Mouse (Mus musculus): ENCODE data around the gene Gm15217. TPM values are rescaled to one million over a fixed set of nuclear protein-coding genes. Genes with fewer than 3 reads are reported as not detected.

Gm15217 gene
- polyA plus RNA-seq, 1 experiment: 0.71 TPM

DNA sequence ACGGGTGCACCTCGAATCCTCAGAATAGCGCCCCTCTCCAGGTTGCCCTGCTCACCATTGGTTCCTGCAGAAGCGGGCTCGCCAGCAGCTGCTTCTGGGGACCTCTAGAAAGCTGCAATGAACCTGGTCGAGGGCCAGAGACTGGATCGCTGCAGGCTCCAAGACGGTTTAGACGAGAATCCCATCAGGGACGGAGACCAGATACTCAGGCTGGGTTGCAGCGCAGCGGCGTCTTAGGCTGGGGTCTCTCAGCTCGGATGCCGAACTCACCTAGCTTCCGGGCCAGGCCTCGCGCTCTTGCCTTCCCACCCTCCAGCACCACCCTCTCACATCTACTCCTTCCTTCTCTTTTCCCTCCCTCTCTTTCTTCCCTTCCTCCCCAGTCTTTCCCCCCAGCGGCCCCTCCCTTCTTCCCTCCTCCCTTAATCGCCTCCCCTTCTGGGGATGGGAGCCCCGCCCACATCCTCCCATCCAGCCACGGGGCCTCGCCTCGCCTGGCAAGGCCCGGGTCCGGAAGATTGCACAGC lies 11.1 kb downstream of the Gm15217 start, which contains the start of gene Bmp4:
TSS of gene Bmp4 (minus strand) at position 421 of the 527 bp plus-strand sequence.
- DNase-seq: peak; percentile 76
- WGBS: 3% methylated on average over 24 of the region's 26 CpGs
- Histone ChIP-seq H3K4me3 (replicated peaks; ENCODE audit: extremely low read depth, low read depth, low read length) (peak within 1 kb of the TSS; percentile 84), H3K4me1 (ENCODE audit: control insufficient read depth, insufficient read depth, low read length) (no peaks in the 10 kb centered on the region)
- TF ChIP-seq POLR2A (IDR thresholded peaks at IDR 0.05; ENCODE audit: borderline replicate concordance, extremely low read depth, low read depth, low read length) (peak; percentile 81; the same call in 1 of the 2 replicates), CTCF (IDR thresholded peaks at IDR 0.05; ENCODE audit: insufficient read depth, low read length) (no peak)

DNA sequence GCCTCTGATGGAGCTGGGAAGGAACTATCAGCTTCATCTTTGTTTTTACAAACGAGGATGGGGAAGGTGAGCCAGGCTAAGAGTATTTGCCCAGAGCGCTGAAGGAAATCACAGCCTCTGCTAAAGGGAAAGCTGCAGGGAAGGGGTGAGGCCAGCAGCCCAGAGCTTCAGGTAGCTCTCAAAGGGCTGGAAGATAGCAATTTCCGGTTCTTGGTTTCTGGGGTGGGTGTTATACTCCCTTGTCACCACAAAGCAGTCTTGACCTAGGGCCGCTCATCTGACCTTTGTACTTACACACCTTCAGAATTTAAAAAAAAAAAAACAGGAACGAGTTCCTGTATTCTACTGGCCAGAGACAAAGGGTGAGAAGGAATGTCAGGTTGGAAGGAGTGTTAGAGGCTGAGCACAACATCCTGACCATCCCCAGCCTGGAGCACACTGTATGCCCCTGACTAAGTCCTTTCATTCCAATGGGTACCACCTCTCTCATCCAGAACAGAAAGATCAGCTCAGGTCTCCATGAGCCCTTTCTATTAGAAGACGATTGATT lies 12.5 kb downstream of the Gm15217 start:
- no peak for DNase-seq
- Histone ChIP-seq H3K4me1 (ENCODE audit: control insufficient read depth, insufficient read depth, low read length) (no peaks in the 10 kb centered on the region), H3K4me3 (replicated peaks; ENCODE audit: extremely low read depth, low read depth, low read length) (no peak overlapping the region)
- 67% methylated on average over 6 of the region's 6 CpGs for WGBS
- no peak for TF ChIP-seq POLR2A (IDR thresholded peaks at IDR 0.05; ENCODE audit: borderline replicate concordance, extremely low read depth, low read depth, low read length)
- TF ChIP-seq CTCF (IDR thresholded peaks at IDR 0.05; ENCODE audit: insufficient read depth, low read length): no peak

DNA sequence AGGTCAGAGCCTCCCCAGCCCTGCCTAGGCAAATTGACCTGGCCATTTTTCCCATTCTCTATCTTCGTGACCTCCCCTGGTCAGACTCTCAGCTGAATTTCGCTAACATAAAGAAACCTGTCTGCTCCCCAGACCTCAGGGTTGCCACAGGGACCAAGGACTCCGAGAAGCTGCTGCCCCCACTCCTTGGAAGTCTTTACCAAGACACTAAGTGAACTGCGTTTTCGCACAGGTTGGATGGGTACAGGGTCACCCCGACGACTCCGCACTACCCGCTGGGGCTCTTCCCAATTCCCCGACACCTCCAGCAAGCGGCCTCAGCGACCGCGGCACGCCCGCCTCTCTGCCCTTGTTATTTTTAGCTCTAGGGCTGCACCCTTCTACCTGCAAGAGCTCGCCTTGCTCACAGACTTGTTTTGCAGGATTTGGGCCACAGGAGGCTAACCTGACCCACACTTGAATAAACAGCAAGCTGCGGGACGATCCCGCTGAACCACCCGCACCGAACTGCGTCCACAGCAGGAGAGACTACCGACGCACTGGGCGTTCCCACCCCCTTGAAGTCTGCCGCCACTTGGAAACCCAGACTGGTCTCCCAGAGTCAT lies 19.0 kb downstream of the Gm15217 start:
- WGBS: 13% methylated on average over 27 of the region's 27 CpGs
- TF ChIP-seq POLR2A (IDR thresholded peaks at IDR 0.05; ENCODE audit: borderline replicate concordance, extremely low read depth, low read depth, low read length): no peak
- TF ChIP-seq CTCF (IDR thresholded peaks at IDR 0.05; ENCODE audit: insufficient read depth, low read length): no peak
- Histone ChIP-seq H3K4me1 (ENCODE audit: control insufficient read depth, insufficient read depth, low read length) (no peaks in the 10 kb centered on the region), H3K4me3 (replicated peaks; ENCODE audit: extremely low read depth, low read depth, low read length) (peak overlapping the region; percentile 35)
- DNase-seq: peak; percentile 54

DNA sequence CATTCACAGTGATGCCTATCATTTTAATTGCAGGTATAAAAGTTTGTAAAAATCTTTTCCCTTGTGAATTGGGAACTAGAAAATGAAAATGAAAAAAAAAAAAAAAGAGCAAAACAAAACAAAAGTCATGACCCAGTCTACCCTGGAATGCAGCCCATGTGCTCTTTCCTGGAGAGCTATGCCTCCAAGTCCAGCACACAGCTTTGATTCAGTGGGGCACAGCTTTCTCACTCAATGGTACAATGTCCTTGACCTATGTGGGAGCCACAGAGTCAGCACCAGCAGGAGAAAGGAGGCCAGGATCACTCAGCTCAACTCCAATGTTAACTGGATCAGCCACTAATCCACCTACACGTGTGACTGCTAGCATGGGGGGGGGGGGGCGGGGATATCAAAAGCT lies 20.7 kb downstream of the Gm15217 start:
- Histone ChIP-seq H3K4me1 (ENCODE audit: control insufficient read depth, insufficient read depth, low read length) (no peaks in the 10 kb centered on the region), H3K4me3 (replicated peaks; ENCODE audit: extremely low read depth, low read depth, low read length) (no peak overlapping the region)
- no peak for DNase-seq
- 68% methylated on average over 2 of the region's 2 CpGs for WGBS
- TF ChIP-seq POLR2A (IDR thresholded peaks at IDR 0.05; ENCODE audit: borderline replicate concordance, extremely low read depth, low read depth, low read length) (no peak), CTCF (IDR thresholded peaks at IDR 0.05; ENCODE audit: insufficient read depth, low read length) (no peak)

DNA sequence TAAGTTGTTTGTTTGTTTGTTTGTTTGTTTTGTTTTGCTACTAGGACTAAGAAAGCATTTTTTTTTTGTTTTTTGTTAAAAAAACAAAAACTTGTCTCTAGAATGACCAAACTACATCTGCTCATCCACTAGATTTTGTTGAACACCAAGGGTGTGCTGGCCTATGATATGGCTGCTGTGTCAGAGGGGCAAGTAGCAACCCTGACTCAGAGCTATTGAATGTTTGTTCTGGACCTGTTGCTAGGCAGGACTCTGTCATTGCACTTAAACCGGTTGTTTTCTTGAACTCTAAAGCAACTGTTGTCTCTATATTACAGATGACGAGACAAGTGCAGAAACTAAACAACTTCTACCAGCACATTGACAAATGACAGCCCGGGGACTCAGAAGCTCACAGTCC lies 29.1 kb downstream of the Gm15217 start:
- TF ChIP-seq CTCF (IDR thresholded peaks at IDR 0.05; ENCODE audit: insufficient read depth, low read length) (no peak), POLR2A (IDR thresholded peaks at IDR 0.05; ENCODE audit: borderline replicate concordance, extremely low read depth, low read depth, low read length) (no peak)
- WGBS: 68% methylated on average over 3 of the region's 3 CpGs

DNA sequence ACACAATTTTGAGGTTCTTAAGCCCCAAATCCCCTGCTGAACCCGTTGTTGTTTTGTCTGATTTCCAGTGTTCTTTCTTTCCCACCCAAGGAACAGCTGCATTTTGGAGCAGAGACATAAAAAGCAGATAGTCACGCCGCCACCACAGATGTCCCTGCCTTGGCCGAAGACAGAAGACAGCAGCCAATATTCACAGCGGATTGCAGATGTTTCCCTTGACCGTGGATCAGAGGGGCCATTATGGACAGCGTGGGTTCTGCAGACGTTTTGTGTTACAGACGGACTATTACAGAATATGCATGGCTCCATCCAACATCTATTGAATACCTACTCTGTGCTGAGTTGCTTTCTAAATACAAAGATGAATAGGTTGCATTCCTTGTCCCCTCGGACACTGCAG lies 29.8 kb downstream of the Gm15217 start:
- no peak for DNase-seq
- WGBS: 84% methylated on average over 10 of the region's 10 CpGs
- TF ChIP-seq POLR2A (IDR thresholded peaks at IDR 0.05; ENCODE audit: borderline replicate concordance, extremely low read depth, low read depth, low read length): no peak
- TF ChIP-seq CTCF (IDR thresholded peaks at IDR 0.05; ENCODE audit: insufficient read depth, low read length): no peak
- H3K4me1 ChIP-seq (ENCODE audit: control insufficient read depth, insufficient read depth, low read length): no peaks in the 10 kb centered on the region
- no peak overlapping the region for H3K4me3 ChIP-seq (replicated peaks; ENCODE audit: extremely low read depth, low read depth, low read length)

More for the DNA sequence above, 29.1 kb downstream of the Gm15217 start:
- Histone ChIP-seq H3K4me3 (replicated peaks; ENCODE audit: extremely low read depth, low read depth, low read length) (no peak overlapping the region), H3K4me1 (ENCODE audit: control insufficient read depth, insufficient read depth, low read length) (no peaks in the 10 kb centered on the region)
- DNase-seq: no peak

DNA sequence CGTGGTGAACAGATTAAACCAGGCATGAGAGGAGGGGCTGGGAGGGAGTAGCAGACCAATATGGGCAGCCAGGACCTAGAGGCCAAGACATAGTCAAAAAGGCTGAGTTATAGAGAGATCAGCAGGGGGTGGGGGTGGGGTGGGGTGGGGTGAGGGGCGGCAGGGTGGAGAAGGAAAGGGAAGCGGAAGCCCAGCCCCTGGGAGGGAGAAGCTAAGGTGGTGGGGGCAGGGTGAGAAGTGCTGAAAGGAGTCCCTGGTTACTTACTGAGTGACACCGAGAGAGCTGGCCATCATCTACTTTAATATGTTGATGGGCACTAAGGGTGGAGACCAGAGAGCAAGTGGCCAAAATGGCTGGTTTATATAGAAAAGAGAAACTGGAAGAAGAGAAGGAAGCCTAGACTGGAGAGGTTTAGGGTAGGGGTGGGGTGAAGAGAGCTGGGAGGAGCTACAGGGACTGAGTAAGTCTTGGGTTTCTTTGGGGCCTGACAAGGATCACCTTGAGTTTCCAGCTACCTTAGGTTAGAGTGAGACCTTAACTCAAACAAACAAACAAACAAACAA lies 31.4 kb downstream of the Gm15217 start:
- TF ChIP-seq CTCF (IDR thresholded peaks at IDR 0.05; ENCODE audit: insufficient read depth, low read length) (no peak), POLR2A (IDR thresholded peaks at IDR 0.05; ENCODE audit: borderline replicate concordance, extremely low read depth, low read depth, low read length) (no peak)
- Histone ChIP-seq H3K4me1 (ENCODE audit: control insufficient read depth, insufficient read depth, low read length) (no peaks in the 10 kb centered on the region), H3K4me3 (replicated peaks; ENCODE audit: extremely low read depth, low read depth, low read length) (no peak overlapping the region)
- DNase-seq: no peak
- WGBS: 63% methylated on average over 4 of the region's 4 CpGs

DNA sequence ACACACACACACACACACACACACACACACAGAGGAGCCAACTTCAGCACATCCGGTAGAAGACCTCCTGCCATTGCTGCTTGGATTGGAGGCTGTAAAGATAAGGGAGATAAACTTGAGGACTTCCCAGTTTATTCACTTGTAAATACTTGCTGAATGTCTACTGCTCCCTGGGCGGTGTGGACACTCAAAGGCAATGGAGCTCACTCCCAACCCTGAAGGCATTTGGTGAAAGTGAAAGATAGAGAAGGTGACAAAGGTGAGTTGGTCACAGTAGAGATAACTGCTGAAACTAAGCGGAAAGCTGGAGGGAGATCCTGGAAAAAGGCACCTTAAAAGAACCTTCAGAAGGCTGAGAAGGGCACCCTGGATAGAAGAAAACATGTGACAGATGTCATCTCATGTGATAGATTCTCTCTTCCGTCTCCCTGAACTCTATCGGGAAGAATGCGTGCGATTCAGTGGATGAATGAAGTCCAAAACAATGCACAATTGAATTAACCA lies 33.3 kb downstream of the Gm15217 start:
- no peak for TF ChIP-seq POLR2A (IDR thresholded peaks at IDR 0.05; ENCODE audit: borderline replicate concordance, extremely low read depth, low read depth, low read length)
- no peak for TF ChIP-seq CTCF (IDR thresholded peaks at IDR 0.05; ENCODE audit: insufficient read depth, low read length)
- H3K4me1 ChIP-seq (ENCODE audit: control insufficient read depth, insufficient read depth, low read length): no peaks in the 10 kb centered on the region
- no peak for DNase-seq
- no peak overlapping the region for H3K4me3 ChIP-seq (replicated peaks; ENCODE audit: extremely low read depth, low read depth, low read length)
- 79% methylated on average over 7 of the region's 7 CpGs for WGBS

DNA sequence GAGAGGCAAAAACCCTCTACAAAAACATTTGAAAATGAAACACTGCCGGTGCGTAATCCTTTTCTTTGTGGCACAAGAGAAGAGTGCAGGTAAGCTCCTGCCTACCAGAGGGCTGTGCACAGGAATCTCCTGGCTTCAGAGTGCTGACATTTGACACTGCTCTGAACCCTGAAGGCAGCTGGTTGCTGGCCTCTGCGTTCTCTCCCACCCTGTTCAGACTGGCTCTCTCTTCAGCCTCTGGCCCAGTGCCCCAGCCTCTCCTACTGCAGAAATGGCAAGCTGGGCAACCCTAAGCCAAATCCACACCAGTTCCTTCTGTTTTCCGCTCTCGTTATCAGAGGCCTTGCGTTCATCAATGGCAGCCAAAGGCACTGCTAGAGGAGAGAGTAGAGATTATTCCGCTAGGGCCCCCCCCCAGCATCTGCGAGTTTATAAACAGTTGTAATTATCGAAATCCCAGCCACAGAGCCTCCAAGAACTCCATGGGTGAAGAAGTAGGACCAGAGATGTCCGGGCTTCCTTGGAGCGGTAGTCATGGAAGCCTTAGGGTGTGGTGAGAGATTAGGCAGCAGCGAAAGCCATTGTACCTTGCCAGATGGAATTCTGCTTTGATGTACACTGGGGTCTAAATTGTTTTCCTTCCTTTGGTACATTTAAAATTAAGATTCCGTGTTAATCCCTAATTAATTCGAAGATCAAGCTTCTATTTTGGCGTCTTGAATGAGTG lies 39.3 kb downstream of the Gm15217 start:
- 80% methylated on average over 15 of the region's 15 CpGs for WGBS
- no peak overlapping the region for H3K4me3 ChIP-seq (replicated peaks; ENCODE audit: extremely low read depth, low read depth, low read length)
- H3K4me1 ChIP-seq (ENCODE audit: control insufficient read depth, insufficient read depth, low read length): no peaks in the 10 kb centered on the region
- DNase-seq: no peak
- no peak for TF ChIP-seq CTCF (IDR thresholded peaks at IDR 0.05; ENCODE audit: insufficient read depth, low read length)
- no peak for TF ChIP-seq POLR2A (IDR thresholded peaks at IDR 0.05; ENCODE audit: borderline replicate concordance, extremely low read depth, low read depth, low read length)

All from lung, adult 2 months (tissue).